Mouse (Mus musculus): Measurements from ENCODE around the gene Ptpn5. TPM values are rescaled to one million over a fixed set of nuclear protein-coding genes. Genes with fewer than 3 reads are reported as not detected.

Ptpn5 gene
- not detected in 2 replicates for total RNA-seq (2023)

GRCm38 (mm10) chr7:47133331-47133730 lies at the start of gene Ptpn5:
Gene Ptpn5, minus strand, starts transcription at chr7:47133684.

GRCm38 (mm10) chr7:47050366-47050765 lies 83.1 kb downstream of the Ptpn5 start, which contains the start of gene Tmem86a:
Gene Tmem86a, plus strand, starts transcription at chr7:47050601.

Other genes with a start within 250 kb of the Ptpn5 start
- 50.5 and 59.4 TPM in 2 replicates for gene Tsg101, start 213.7 kb downstream of the Ptpn5 start, total RNA-seq (2023)
- 9.9 and 11.1 TPM in 2 replicates for gene Uevld, start 175.2 kb downstream of the Ptpn5 start, total RNA-seq (2023)
- not detected in 2 replicates for gene Gm9999, start 150.1 kb downstream of the Ptpn5 start, total RNA-seq (2023)
- 81.9 and 83.8 TPM in 2 replicates for gene Spty2d1, start 125.3 kb downstream of the Ptpn5 start, total RNA-seq (2023)
- 4.5 and 7.0 TPM in 2 replicates for gene Tmem86a, start 83.1 kb downstream of the Ptpn5 start, total RNA-seq (2023)
- gene Mrgpra6, start 71.2 kb upstream of the Ptpn5 start, total RNA-seq (2023): not detected in 2 replicates
- not detected in 2 replicates for gene Mrgpra9, start 119.2 kb upstream of the Ptpn5 start, total RNA-seq (2023)
- gene Mrgpra1, start 220.6 kb upstream of the Ptpn5 start, total RNA-seq (2023): not detected in 2 replicates